Mouse (Mus musculus): ENCODE measurements around the gene Keap1. TPM values are rescaled to one million over a fixed set of nuclear protein-coding genes. Genes with fewer than 3 reads are reported as not detected.
"Not testable (repeated sequence)": the region's sequence is repeated elsewhere in the genome, so short reads cannot be mapped to it uniquely, and the experiment has no call there.

Gene Keap1
- polyA plus RNA-seq, 1 experiment from 2014 or later = 40.8 TPM

GRCm38 (mm10) chr9:21232867-21233266 lies 6.3 kb downstream of the Keap1 start:
- 89% methylated on average over 5 of the region's 5 CpGs for WGBS
- Histone ChIP-seq H3K27ac (replicated peaks) (no peak overlapping the region), H3K27me3 (ENCODE audit: control insufficient read depth, insufficient read depth, low read length) (no peaks in the 10 kb centered on the region), H3K9me3 (ENCODE audit: control insufficient read depth, low read length) (no peaks in the 10 kb centered on the region), H3K9ac (ENCODE audit: low read length) (no peak overlapping the region), H3K4me1 (replicated peaks; ENCODE audit: control insufficient read depth, insufficient read depth) (peaks cover 9% of the 10 kb centered on the region), H3K4me3 (ENCODE audit: low read depth, low read length) (no peak overlapping the region), H3K36me3 (ENCODE audit: control insufficient read depth, insufficient read depth, low read length) (peaks cover 16% of the 10 kb centered on the region), H3K4me2 (replicated peaks; ENCODE audit: low read depth) (no peak overlapping the region)
- TF ChIP-seq CTCF (IDR thresholded peaks at IDR 0.05; ENCODE audit: low read depth) (0 out of 2 replicates have a peak, but pooled peaks have one; percentile 6), EP300 (optimal IDR thresholded peaks at IDR 0.05) (no peak)
- ATAC-seq (ENCODE audit: low FRiP score, low TSS enrichment) (no peak), DNase-seq (ENCODE audit: low spot score) (no peak)

GRCm38 (mm10) chr9:21231551-21231950 lies 7.6 kb downstream of the Keap1 start:
- no peak for TF ChIP-seq EP300 (optimal IDR thresholded peaks at IDR 0.05)
- no peak for TF ChIP-seq CTCF (IDR thresholded peaks at IDR 0.05; ENCODE audit: low read depth)
- no peak overlapping the region for H3K9ac ChIP-seq (ENCODE audit: low read length)
- WGBS = 50% methylated on average over 23 of the region's 23 CpGs
- H3K9me3 ChIP-seq (ENCODE audit: control insufficient read depth, low read length) = no peaks in the 10 kb centered on the region
- H3K36me3 ChIP-seq (ENCODE audit: control insufficient read depth, insufficient read depth, low read length) = peaks cover 16% of the 10 kb centered on the region
- DNase-seq (ENCODE audit: low spot score) (no peak), ATAC-seq (ENCODE audit: low FRiP score, low TSS enrichment) (no peak)
- no peak overlapping the region for H3K27ac ChIP-seq (replicated peaks)
- H3K4me1 ChIP-seq (replicated peaks; ENCODE audit: control insufficient read depth, insufficient read depth) = no peaks in the 10 kb centered on the region
- H3K27me3 ChIP-seq (ENCODE audit: control insufficient read depth, insufficient read depth, low read length) = no peaks in the 10 kb centered on the region
- no peak overlapping the region for H3K4me2 ChIP-seq (replicated peaks; ENCODE audit: low read depth)
- no peak overlapping the region for H3K4me3 ChIP-seq (ENCODE audit: low read depth, low read length)

- Histone ChIP-seq H3K9ac (ENCODE audit: low read length) (peak overlapping the region; percentile 47; the same call in 1 of the 2 replicates), H3K9me3 (ENCODE audit: control insufficient read depth, low read length) (no peaks in the 10 kb centered on the region), H3K4me3 (ENCODE audit: low read depth, low read length) (peak overlapping the region; percentile 35), H3K4me2 (replicated peaks; ENCODE audit: low read depth) (peak overlapping the region; percentile 57), H3K27me3 (ENCODE audit: control insufficient read depth, insufficient read depth, low read length) (no peaks in the 10 kb centered on the region), H3K27ac (replicated peaks) (no peak overlapping the region), H3K36me3 (ENCODE audit: control insufficient read depth, insufficient read depth, low read length) (peaks cover 4% of the 10 kb centered on the region; the same call in 1 of the 2 replicates), H3K4me1 (replicated peaks; ENCODE audit: control insufficient read depth, insufficient read depth) (no peaks in the 10 kb centered on the region)
- peak; percentile 67 for DNase-seq (ENCODE audit: low spot score)
- peak; percentile 16; the same call in 1 of the 2 replicates for ATAC-seq (ENCODE audit: low FRiP score, low TSS enrichment)
- WGBS = 13% methylated on average over 16 of the region's 16 CpGs
- no peak for TF ChIP-seq CTCF (IDR thresholded peaks at IDR 0.05; ENCODE audit: low read depth)
- no peak for TF ChIP-seq EP300 (optimal IDR thresholded peaks at IDR 0.05)
Measured at GRCm38 (mm10) chr9:21227342-21227741, 11.8 kb downstream of the Keap1 start.

GRCm38 (mm10) chr9:21225415-21225758 lies 13.8 kb downstream of the Keap1 start:
- 0 out of 2 replicates have a peak, but pooled peaks cover 2% of the 10 kb centered on the region for H3K4me1 ChIP-seq (replicated peaks; ENCODE audit: control insufficient read depth, insufficient read depth)
- DNase-seq (ENCODE audit: low spot score) (no peak), ATAC-seq (ENCODE audit: low FRiP score, low TSS enrichment) (no peak)
- TF ChIP-seq CTCF (IDR thresholded peaks at IDR 0.05; ENCODE audit: low read depth) (no peak), EP300 (optimal IDR thresholded peaks at IDR 0.05) (no peak)
- no peaks in the 10 kb centered on the region for H3K27me3 ChIP-seq (ENCODE audit: control insufficient read depth, insufficient read depth, low read length)
- H3K4me2 ChIP-seq (replicated peaks; ENCODE audit: low read depth) = peak overlapping the region; percentile 53
- WGBS = 9% methylated on average over 7 of the region's 7 CpGs
- 0 out of 2 replicates have a peak overlapping the region, but pooled peaks have one; percentile 8 for H3K9ac ChIP-seq (ENCODE audit: low read length)
- no peaks in the 10 kb centered on the region for H3K9me3 ChIP-seq (ENCODE audit: control insufficient read depth, low read length)
- peak overlapping the region; percentile 35 for H3K4me3 ChIP-seq (ENCODE audit: low read depth, low read length)
- 0 out of 2 replicates have a peak, but pooled peaks cover 4% of the 10 kb centered on the region for H3K36me3 ChIP-seq (ENCODE audit: control insufficient read depth, insufficient read depth, low read length)
- 0 out of 2 replicates have a peak overlapping the region, but pooled peaks have one; percentile 41 for H3K27ac ChIP-seq (replicated peaks)

GRCm38 (mm10) chr9:21224576-21225414 lies 14.4 kb downstream of the Keap1 start:
- Histone ChIP-seq H3K27me3 (ENCODE audit: control insufficient read depth, insufficient read depth, low read length) (no peaks in the 10 kb centered on the region), H3K9me3 (ENCODE audit: control insufficient read depth, low read length) (no peaks in the 10 kb centered on the region), H3K4me3 (ENCODE audit: low read depth, low read length) (peak overlapping the region; percentile 35), H3K9ac (ENCODE audit: low read length) (0 out of 2 replicates have a peak overlapping the region, but pooled peaks have one; percentile 8), H3K36me3 (ENCODE audit: control insufficient read depth, insufficient read depth, low read length) (0 out of 2 replicates have a peak, but pooled peaks cover 2% of the 10 kb centered on the region), H3K27ac (replicated peaks) (peak overlapping the region; percentile 41; the same call in 1 of the 2 replicates), H3K4me1 (replicated peaks; ENCODE audit: control insufficient read depth, insufficient read depth) (0 out of 2 replicates have a peak, but pooled peaks cover 2% of the 10 kb centered on the region), H3K4me2 (replicated peaks; ENCODE audit: low read depth) (peak overlapping the region; percentile 53)
- DNase-seq (ENCODE audit: low spot score) (peak; percentile 72), ATAC-seq (ENCODE audit: low FRiP score, low TSS enrichment) (peak; percentile 59)
- peak; percentile 37; the same call in 1 of the 2 replicates for TF ChIP-seq CTCF (IDR thresholded peaks at IDR 0.05; ENCODE audit: low read depth)
- TF ChIP-seq EP300 (optimal IDR thresholded peaks at IDR 0.05) = no peak
- 22% methylated on average over 26 of the region's 26 CpGs for WGBS

- WGBS = 91% methylated on average over 6 of the region's 6 CpGs
- 0 out of 2 replicates have a peak, but pooled peaks cover 2% of the 10 kb centered on the region for H3K4me1 ChIP-seq (replicated peaks; ENCODE audit: control insufficient read depth, insufficient read depth)
- ATAC-seq (ENCODE audit: low FRiP score, low TSS enrichment) = no peak
Measured at GRCm38 (mm10) chr9:21223906-21224305, 15.3 kb downstream of the Keap1 start.

GRCm38 (mm10) chr9:21223490-21223889 lies 15.7 kb downstream of the Keap1 start:
- not testable (repeated sequence) for ATAC-seq (ENCODE audit: low FRiP score, low TSS enrichment)

More at GRCm38 (mm10) chr9:21223906-21224305, 15.3 kb downstream of the Keap1 start:
- Histone ChIP-seq H3K27me3 (ENCODE audit: control insufficient read depth, insufficient read depth, low read length) (no peaks in the 10 kb centered on the region), H3K4me2 (replicated peaks; ENCODE audit: low read depth) (no peak overlapping the region), H3K4me3 (ENCODE audit: low read depth, low read length) (no peak overlapping the region), H3K9me3 (ENCODE audit: control insufficient read depth, low read length) (no peaks in the 10 kb centered on the region), H3K36me3 (ENCODE audit: control insufficient read depth, insufficient read depth, low read length) (no peaks in the 10 kb centered on the region), H3K9ac (ENCODE audit: low read length) (no peak overlapping the region), H3K27ac (replicated peaks) (no peak overlapping the region)
- no peak for DNase-seq (ENCODE audit: low spot score)
- no peak for TF ChIP-seq CTCF (IDR thresholded peaks at IDR 0.05; ENCODE audit: low read depth)
- TF ChIP-seq EP300 (optimal IDR thresholded peaks at IDR 0.05) = no peak

More at GRCm38 (mm10) chr9:21223490-21223889, 15.7 kb downstream of the Keap1 start:
- H3K9ac ChIP-seq (ENCODE audit: low read length); DNase-seq (ENCODE audit: low spot score); H3K27me3 ChIP-seq (ENCODE audit: control insufficient read depth, insufficient read depth, low read length); H3K4me3 ChIP-seq (ENCODE audit: low read depth, low read length); H3K27ac ChIP-seq (replicated peaks); H3K9me3 ChIP-seq (ENCODE audit: control insufficient read depth, low read length); H3K36me3 ChIP-seq (ENCODE audit: control insufficient read depth, insufficient read depth, low read length); H3K4me2 ChIP-seq (replicated peaks; ENCODE audit: low read depth); H3K4me1 ChIP-seq (replicated peaks; ENCODE audit: control insufficient read depth, insufficient read depth): not testable (repeated sequence)
- 100% methylated on average over 1 of the region's 2 CpGs for WGBS

Measured in stomach, postnatal 0 days (tissue).